Mouse (Mus musculus): Measurements from ENCODE around the gene Ranbp10.

GRCm38 (mm10) chr8:105850611-105851010 lies 23.5 kb upstream of the Ranbp10 start:
- TF ChIP-seq POLR2A (IDR thresholded peaks at IDR 0.05; ENCODE audit: insufficient read length, low read depth) (no peak), MYOG (IDR thresholded peaks at IDR 0.05; ENCODE audit: control insufficient read depth in 1 of 3, insufficient read depth in 1 of 3, insufficient read length in 2 of 3, low read depth in 2 of 3) (no peak)

Data from myocyte (in vitro differentiated cells).